Mouse (Mus musculus): ENCODE measurements around the gene Efna2.

GRCm38 (mm10) chr10:80207201-80207600 is 27.9 kb downstream of the Efna2 start:
- TF ChIP-seq CTCF (IDR thresholded peaks at IDR 0.05; ENCODE audit: extremely low read depth, insufficient read depth, low read length) (no peak), POLR2A (IDR thresholded peaks at IDR 0.05; ENCODE audit: extremely low read depth, insufficient read depth, low read length) (no peak)
